Mouse (Mus musculus): ENCODE measurements at regions not wholly inside any gene's neighbourhood (a gene's known extent, or its start where the extent isn't known, plus 50 kb on each side); places are given as distances from the start of the nearest gene placed in this dataset.
"Not testable (repeated sequence)": the region's sequence is repeated elsewhere in the genome, so short reads cannot be mapped to it uniquely, and the experiment has no call there.

- no peak for DNase-seq
These were observed 188.1 kb upstream of the Rhobtb1 start for GRCm38 (mm10) chr10:68963090-68963489.

GRCm38 (mm10) chr10:68965271-68965670 is 186.0 kb upstream of the Rhobtb1 start:
- DNase-seq, result no peak

DNA sequence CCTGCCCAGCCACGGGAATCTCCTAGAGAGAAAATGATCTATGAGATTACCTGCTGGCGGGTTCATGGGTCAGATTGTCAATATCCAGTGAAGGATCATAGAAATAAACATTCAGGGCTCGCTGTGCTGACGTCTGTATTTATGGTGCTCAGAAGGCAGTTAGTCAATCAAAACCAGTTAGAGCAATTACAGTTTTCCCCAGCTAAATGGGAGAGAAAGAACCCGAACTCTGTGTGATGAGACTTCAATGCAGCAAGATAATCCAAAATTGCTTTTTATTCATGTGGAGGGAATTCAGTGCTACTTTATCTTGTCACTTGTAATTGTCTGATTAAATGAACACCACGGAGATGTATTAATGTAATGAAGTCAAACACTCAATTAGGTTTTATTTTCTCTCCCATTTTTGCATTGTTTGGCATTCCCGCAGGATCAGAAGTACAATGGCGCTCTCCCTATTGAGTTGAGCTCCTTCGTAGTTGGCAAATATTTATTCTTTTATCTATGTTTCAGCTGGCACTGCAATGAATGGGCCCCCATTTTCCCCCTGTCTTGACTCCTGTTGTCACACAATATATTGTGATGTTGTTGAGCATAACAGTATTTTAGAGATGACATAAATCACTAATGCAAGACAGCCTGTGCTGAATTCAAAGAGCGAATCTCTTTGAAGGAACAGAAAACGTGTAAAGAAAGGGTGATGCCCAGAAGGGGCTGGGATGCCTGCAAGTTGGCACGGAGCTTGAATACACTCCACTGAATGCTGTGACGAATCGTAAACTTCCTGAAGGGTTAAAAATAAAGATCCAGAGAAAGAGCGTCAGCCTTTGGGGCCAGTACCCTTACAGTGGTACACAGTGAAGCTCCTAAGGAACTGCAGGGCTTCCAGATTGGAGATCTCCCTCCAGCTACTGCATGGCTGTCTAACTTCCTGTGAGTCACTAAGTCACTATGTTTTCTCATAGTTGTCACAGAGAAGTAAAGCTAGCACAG is 183.0 kb upstream of the Rhobtb1 start:
- no peak for DNase-seq

- DNase-seq, result no peak
These were observed 180.7 kb upstream of the Rhobtb1 start for GRCm38 (mm10) chr10:68970521-68970920.

GRCm38 (mm10) chr10:68974771-68975170 is 176.5 kb upstream of the Rhobtb1 start:
- DNase-seq, result no peak

- DNase-seq, result no peak
These were observed 174.7 kb upstream of the Rhobtb1 start for GRCm38 (mm10) chr10:68976443-68977025.

- peak; percentile 22 for DNase-seq
These were observed 173.1 kb upstream of the Rhobtb1 start for GRCm38 (mm10) chr10:68978115-68978514.

DNA sequence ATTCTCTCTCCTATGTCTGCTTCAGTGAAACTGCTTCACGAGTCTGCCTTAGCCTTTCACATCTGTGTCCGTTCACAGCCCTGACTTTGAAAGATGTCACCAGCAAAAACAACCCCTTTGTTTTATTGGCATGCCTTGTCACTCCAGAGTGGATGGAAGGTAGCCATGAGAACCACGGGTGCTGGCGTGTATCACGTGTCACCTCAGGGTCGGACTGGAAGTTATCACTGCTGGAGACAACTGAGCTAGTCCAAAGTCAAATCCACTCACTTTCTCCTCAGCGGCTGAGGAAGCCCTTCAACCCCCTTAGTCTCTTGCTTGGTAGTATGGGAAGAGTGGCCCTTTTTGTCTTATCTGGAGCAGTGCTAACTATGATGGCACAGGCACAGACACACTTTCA is 171.3 kb upstream of the Rhobtb1 start:
- DNase-seq, result no peak

- DNase-seq, result no peak
These were observed 168.9 kb upstream of the Rhobtb1 start for GRCm38 (mm10) chr10:68982288-68982687.

- no peak for DNase-seq
These were observed 160.7 kb upstream of the Rhobtb1 start for GRCm38 (mm10) chr10:68990584-68990983.

DNA sequence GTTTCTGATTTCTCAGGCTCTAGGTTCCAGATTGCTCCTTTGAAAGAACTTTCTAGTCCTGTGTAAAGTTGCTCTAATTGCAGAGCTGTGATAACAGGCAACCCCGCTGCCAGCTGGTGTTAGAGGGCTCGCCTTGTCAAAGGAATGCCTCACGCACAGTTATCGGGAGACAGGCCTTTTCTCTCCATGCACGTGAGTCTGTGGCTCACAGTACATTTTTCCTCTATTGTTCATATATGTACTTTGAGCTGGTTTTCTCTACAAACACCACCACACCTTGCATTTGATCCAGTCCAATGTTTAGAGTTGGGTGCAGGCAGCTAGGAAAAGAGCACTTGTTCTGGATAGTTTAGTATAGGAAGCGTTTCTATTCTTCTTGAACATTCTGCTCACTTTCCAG is 151.6 kb upstream of the Rhobtb1 start:
- no peak for DNase-seq

DNA sequence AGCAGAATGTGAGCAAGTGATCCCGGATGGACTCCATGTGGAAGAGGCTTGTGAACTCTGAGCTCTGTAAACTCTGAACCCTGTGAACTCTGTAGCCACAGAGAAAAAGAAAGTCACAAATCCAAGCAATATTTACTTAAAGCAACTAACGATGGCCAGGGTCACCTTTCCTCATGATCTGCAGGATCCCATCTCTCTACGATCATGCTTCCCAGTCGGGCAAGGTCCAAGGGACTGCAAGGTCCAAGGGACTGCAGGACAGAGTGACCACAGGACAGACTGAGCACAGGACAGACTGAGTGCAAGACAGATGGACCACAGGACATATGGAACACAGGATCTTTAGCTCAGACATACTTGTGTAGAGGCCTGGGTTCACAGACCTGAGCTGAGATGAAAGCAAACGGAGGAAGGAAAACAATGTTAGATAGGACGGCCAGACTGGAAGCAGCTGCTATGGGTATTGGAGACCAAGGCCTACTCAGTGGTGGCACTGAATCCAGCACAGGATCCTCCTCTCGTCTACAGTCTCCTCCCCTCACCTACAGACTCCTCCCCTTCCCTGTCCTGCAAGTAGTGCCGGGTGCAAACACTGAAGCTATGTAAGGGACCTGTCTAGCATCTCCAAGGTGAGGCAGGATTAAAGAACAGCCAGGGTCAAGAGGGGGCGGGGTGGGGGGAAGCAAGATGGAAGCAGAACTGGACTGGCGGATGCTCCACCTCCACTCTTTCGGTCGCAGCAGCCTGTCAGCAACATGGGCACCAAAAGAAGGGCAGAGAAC is 149.4 kb upstream of the Rhobtb1 start:
- no peak for DNase-seq

DNA sequence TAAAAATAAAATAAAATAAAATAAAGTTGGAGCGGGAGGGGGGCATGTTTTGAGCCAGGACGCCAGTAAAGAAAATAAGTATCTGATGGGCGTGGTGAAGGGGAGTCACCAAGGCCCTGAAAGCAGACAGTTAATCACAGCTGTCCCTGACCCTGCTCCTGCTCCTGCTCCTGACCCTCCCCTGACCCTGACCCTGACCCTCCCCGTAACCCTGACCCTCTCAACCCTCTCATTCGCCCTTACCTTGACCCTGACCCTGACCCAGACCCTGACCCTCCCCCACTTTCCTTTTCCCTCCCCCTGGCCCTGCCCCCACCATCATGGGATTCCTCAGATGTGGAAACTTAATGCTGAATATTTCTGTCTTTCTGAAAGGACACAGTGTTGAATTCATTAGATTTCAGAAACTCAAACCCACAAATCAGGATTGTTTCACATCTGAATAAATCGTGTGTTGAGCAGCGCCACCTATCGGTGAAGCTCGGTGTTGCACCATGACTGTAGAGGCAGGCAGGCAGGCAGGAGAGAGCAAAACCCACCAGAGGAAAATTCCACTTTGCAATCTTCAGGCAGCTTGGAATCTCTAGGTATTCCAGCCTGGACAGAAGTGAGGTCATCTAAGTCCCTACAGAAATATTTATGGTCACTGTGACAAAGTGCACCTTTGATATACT is 145.9 kb upstream of the Rhobtb1 start:
- peak; percentile 87 for DNase-seq

DNA sequence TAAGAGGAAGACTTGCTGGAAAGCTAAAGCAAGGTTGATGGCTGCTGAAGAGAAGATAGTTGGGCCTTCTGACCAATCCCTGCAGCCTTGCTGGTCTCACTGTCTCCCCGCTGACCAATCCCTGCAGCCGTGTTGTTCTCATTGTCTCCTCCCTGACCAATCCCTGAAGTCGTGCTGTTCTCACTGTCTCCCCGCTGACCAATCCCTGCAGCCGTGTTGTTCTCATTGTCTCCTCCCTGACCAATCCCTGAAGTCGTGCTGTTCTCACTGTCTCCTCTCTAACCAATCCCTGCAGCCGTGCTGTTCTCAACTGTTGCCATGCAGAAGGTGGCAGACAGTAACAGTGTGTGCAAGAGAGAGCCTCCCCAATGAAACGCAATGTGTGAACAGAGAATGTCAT is 142.6 kb upstream of the Rhobtb1 start:
- not testable (repeated sequence) for DNase-seq

- DNase-seq, result no peak
These were observed 130.2 kb upstream of the Rhobtb1 start for GRCm38 (mm10) chr10:69020811-69021743.

GRCm38 (mm10) chr10:69033410-69033809 is 117.8 kb upstream of the Rhobtb1 start:
- no peak for DNase-seq

- DNase-seq, result no peak
These were observed 116.7 kb upstream of the Rhobtb1 start for GRCm38 (mm10) chr10:69034390-69035120.

GRCm38 (mm10) chr10:69035536-69035935 is 115.7 kb upstream of the Rhobtb1 start:
- DNase-seq, result not testable (repeated sequence)

DNA sequence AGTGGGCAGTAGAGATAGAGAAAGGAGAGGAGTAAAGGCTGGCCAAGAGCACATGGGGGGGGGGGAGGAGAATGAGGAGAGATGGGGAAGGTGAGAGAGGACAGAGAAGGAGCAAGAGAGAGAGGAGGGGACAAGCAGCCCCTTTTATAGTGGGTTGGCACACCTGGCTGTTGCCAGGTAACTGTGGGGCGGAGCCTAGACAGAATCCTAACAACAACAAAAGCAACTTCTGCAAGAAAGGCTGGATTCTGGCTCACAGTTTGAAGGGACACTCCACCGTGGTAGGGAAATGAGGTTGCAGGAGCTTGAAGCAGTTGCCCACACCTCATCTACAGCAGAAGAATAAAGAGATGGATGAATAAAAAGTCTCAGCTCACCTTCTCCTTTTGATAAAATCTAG is 115.1 kb upstream of the Rhobtb1 start:
- no peak for DNase-seq

DNA sequence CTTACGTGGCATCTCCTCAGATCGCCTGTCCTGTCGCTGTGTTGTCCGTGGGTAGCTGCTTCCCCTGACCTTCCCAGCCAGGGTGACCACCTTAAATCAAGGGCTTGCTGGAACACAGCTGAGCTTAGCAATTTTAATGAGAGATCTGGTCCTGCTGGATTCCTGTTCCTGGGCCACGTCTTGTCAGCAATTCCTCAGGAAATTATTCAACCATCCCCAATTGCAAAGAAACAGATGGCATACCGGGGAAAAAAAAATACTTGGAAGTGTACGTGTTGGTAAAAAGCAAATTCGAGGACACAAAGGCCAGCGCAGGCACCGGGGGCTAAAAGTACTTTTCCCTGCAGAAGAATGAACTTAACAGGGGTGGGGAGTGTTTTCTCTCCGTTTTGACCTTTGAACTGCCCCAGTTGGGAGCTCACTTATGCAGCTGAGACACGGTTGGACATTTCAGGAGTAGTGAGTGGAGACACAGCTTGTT is 107.0 kb upstream of the Rhobtb1 start:
- no peak for DNase-seq

DNA sequence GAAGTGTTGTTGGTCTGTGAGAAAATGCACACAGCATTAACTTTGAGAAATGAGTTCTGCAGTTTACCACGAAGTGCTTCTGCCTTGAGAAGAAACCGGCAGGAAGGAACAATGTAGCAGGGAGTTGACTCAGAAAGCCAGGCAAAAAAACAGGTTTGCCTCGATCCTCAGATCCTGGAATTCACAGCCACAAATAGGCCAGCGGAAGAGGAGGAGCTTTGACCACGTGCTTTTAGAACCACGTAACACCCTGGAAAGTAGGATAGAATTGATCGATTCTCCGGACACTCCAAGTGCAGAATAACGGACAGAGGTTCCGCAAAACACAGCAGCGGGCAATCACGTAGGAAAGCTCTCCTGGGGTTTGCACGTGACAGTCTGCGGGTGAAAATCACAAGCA is 106.0 kb upstream of the Rhobtb1 start:
- DNase-seq, result no peak
